Mouse (Mus musculus): ENCODE data around the gene Aif1.
"Not testable (repeated sequence)": the region's sequence is repeated elsewhere in the genome, so short reads cannot be mapped to it uniquely, and the experiment has no call there.

Aif1 gene

GRCm38 (mm10) chr17:35147922-35148639 is 27.8 kb downstream of the Aif1 start:
- DNase-seq (ENCODE audit: extremely low read depth, low read depth, low spot score), result no peak

DNA sequence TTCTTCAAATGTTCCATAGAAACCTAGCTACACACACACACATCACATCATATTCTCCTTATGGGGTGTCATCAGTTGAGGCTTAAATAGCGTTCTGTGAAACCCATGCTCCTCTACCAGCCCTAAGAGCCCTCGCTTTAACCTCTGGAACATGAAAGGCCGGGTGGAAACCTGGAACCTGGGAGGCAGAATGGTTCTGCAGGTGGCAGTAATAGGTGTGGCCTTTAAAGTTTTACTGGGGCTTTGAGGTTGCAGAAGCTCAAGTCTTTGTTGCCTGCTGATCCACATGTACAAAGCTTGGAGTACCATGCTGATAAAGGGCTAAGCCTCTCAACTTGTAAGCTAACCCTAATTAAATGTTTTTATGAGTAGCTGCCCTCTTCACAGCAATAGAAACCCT is 28.5 kb downstream of the Aif1 start:
- DNase-seq (ENCODE audit: extremely low read depth, low read depth, low spot score), result no peak

GRCm38 (mm10) chr17:35146139-35146538 is 29.7 kb downstream of the Aif1 start:
- DNase-seq (ENCODE audit: extremely low read depth, low read depth, low spot score), result no peak

DNA sequence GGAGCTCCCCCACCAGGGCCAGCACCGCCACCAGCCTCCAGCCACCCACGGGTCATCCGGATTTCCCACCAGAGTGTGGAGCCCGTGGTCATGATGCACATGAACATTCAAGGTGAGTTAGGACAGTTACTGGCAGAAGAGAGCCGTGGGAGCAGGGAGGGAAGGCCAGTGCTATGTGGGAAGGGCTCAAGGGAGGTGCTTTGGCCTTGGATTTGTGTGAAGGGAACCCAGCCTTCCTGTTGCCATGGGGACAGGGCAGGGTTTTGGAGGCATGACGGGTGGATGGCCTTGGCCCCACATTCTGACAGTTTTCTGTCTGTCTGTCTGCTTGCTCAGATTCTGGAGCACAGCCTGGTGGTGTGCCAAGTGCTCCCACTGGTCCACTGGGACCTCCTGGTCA is 33.9 kb downstream of the Aif1 start:
- DNase-seq (ENCODE audit: extremely low read depth, low read depth, low spot score), result no peak

GRCm38 (mm10) chr17:35140490-35140996 is 35.3 kb downstream of the Aif1 start:
- no peak for DNase-seq (ENCODE audit: extremely low read depth, low read depth, low spot score)

DNA sequence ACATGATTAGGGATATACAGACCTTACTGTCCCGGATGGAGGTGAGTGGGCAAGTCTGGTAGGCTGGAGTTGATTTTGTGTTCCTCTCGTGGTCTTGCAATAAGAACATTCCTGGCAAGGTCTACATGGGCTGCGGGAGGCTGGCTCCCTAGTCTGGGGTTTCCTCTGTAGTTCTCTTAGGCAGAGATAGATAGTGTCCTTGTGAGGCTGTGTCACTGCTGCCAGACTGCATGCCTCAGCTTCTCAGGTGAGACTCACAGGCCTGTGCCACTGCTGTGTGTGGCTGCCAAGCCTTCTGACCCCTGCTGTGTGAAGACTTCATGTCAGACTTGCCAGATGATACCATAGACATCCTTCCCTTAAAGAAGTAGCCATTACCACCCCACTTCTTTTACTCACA is 36.6 kb downstream of the Aif1 start:
- DNase-seq (ENCODE audit: extremely low read depth, low read depth, low spot score), result no peak

DNA sequence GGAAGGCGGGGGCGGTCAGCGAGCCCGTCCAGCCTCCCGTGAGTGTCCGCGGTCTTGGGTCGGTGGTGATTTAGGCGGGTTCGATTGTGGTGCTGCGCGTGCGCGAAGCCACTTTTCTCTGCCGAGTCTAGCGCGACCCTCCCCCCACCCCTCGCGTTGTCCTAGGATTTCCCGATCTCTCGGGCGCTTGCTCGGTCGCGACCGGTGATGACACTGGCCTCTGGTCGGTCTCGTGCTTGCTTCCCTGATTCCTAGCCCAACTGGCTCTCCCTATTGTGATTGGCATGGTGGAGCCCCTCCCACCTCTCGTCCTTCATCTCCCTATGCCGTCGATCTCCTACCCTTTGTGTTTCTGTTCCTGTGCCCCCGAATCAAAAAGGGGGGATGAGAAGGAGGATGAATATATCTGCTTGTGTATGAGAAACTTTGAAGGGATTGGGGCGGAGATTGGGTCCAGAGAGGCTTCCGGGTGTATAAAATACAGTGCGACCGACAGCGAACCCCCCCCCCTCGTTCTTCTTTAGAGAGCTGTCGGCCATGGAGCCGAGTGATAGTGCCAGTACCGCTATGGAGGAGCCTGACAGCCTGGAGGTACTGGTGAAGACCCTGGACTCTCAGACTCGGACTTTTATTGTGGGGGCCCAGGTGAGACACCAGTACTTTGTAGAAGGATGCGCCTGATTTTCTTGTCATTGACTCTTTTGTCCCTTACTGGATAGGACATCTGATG is 40.1 kb downstream of the Aif1 start:
- DNase-seq (ENCODE audit: extremely low read depth, low read depth, low spot score), result no peak

DNA sequence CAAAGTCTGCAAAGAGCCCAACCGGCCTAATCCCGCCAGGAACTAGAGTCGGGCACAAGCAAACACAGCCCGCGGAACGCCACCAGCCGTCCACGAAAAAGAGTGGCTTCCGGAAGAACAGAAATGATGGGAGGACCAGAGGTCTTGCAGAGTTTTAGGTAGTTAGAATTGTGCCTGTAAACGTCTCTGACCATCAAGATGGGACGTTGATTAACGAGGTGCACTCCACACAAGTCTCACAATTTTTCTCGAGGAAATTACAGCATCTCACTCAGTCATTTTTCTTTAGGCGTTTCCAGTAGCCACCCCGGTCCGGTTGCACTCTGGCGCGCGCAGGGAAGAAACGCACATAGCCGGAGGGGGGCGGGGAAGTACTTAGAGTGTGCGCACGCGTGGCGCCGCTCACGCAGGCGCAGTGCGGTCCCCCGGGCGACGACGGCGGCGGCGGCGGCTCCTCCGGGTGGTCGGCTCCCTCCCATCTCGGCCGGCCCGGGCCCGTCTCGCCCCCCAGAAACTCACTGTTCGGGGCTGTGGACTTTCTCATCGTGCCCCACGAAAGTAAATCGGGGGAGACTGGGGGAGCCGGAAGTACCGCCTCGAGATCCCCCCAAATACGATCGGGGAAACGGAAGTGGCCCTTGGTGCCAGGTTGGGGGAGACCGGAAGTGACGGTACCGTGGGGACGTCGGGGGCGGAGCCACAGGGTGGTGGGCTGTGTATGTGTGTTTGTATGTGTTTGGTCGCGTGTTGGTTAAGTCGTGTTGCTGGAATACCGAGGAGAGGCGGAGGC is 40.9 kb downstream of the Aif1 start, which contains the start of gene Bag6:
Gene Bag6, plus strand, starts transcription at position 378 of the 790 bp plus-strand sequence.
- DNase-seq (ENCODE audit: extremely low read depth, low read depth, low spot score), result no peak

- no peak for DNase-seq (ENCODE audit: extremely low read depth, low read depth, low spot score)
These were observed 42.4 kb downstream of the Aif1 start for GRCm38 (mm10) chr17:35133517-35133916.

DNA sequence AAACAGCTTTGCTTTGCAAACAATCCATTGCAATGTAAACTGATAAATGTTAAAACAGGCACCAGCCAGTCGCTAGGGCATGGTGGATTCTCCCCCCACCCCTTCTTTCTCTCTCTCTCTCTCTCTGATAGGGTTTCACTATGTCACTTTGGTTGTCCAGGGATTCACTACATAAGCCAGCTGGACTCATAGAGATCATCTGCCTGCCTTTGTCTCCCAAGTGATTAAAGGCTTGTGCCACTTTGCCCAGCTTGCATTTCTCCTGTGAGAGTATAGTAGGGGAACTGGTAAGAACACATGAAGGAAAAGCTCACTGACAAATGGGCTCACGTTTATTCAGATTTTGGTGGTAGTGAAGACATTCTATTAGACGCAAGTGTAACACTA is 43.7 kb downstream of the Aif1 start:
- no peak for DNase-seq (ENCODE audit: extremely low read depth, low read depth, low spot score)

GRCm38 (mm10) chr17:35131500-35132173 is 44.2 kb downstream of the Aif1 start, which contains the start of gene Apom:
TSS of gene Apom (minus strand) at chr17:35132050.
- no peak for DNase-seq (ENCODE audit: extremely low read depth, low read depth, low spot score)

DNA sequence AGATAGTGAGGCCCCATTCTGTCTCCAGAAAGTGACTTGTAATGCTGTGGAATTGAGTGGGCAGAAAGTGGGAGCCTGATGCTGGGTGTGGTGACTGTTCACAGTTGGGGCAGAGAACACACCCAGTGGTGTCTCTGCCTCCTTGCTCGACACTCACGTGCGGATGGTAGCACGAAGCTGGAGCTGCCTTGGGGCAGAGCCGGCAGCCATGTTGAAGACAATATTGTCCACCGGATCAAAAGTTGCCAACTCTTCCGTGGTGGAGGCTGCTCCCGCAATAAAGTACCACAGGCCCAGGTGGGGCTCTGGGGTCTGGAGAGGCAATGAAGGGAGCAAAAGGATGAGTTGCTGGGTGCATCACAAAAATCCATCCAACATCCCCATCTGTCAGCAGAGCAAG is 44.8 kb downstream of the Aif1 start:
- DNase-seq (ENCODE audit: extremely low read depth, low read depth, low spot score), result no peak

GRCm38 (mm10) chr17:35128996-35129395 is 46.9 kb downstream of the Aif1 start:
- no peak for DNase-seq (ENCODE audit: extremely low read depth, low read depth, low spot score)

- DNase-seq (ENCODE audit: extremely low read depth, low read depth, low spot score), result no peak
These were observed 48.9 kb downstream of the Aif1 start for GRCm38 (mm10) chr17:35127017-35127416.

DNA sequence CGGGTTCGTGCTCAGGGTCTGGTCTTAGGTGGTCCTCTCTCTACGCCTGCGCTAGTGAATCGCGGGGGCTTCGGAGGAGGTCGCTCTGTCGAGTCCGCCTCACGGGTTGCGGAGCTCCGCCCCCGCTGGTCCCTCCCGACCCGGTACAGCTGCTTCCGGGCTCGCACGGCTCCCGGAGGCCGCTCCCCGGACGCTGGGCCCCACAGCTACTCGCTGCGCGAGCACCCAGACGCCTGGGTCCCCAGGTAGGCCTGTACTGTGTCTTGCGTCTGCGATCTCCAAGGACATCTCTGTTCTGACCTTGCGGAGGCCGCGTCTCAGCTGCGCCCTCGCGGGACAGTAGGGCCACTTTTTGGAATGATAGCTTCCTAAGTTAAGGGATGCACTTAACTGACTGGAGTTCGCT is 49.7 kb downstream of the Aif1 start, which contains the start of gene D17H6S53E:
Gene D17H6S53E, plus strand, starts transcription at position 168 of the 406 bp plus-strand sequence.
- no peak for DNase-seq (ENCODE audit: extremely low read depth, low read depth, low spot score)

GRCm38 (mm10) chr17:35125578-35125977 is 50.3 kb downstream of the Aif1 start:
- DNase-seq (ENCODE audit: extremely low read depth, low read depth, low spot score), result no peak

- DNase-seq (ENCODE audit: extremely low read depth, low read depth, low spot score), result no peak
These were observed 50.8 kb downstream of the Aif1 start for GRCm38 (mm10) chr17:35125081-35125480.

GRCm38 (mm10) chr17:35124261-35124896 is 51.5 kb downstream of the Aif1 start:
- DNase-seq (ENCODE audit: extremely low read depth, low read depth, low spot score), result not testable (repeated sequence)

DNA sequence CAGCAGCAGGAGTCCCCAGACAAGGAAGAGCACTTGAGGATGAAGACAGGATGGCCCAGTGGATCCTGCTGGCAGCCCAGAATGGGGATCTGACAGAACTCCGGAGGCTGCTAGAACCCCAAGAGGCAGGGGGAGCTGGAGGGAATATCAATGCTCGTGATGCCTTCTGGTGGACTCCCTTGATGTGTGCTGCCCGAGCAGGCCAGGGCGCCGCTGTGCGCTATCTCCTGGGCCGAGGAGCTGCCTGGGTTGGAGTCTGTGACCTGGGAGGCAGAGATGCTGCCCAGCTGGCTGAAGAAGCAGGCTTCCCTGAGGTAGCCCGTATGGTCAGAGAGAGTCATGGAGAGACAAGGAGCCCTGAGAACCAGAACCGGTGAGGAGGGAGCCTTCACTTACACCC is 52.6 kb downstream of the Aif1 start:
- not testable (repeated sequence) for DNase-seq (ENCODE audit: extremely low read depth, low read depth, low spot score)

DNA sequence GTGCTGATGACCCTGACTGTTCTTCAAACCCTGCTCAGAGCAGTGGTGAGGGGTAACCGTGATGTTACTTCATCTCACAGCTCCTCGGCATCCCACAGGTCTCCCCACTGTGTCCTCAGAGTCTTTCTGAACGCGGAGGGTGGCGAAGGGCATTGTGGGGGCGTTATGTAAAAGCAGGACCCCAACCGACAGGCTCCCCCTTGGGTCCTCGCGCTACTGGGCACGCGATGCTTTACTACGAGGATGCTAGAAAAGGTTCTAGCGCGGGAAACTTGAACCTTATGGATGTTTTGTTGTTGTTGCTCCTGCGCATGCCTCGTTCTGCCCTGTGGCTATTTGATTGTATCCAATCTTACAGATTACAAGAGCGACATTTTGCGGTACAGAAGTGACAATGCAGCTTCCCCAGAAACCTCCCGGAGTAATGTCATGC is 54.0 kb downstream of the Aif1 start, which contains the start of gene Csnk2b:
Gene Csnk2b, minus strand, starts transcription at position 183 of the 433 bp plus-strand sequence.
- DNase-seq (ENCODE audit: extremely low read depth, low read depth, low spot score), result no peak

All from fat pad, adult 2 months (tissue).